Mouse (Mus musculus) left cerebral cortex, postnatal 4 days (tissue): ENCODE measurements at regions not wholly inside any gene's neighbourhood (a gene's known extent, or its start where the extent isn't known, plus 50 kb on each side); places are given as distances from the start of the nearest gene placed in this dataset. TPM values are rescaled to one million over a fixed set of nuclear protein-coding genes. Genes with fewer than 3 reads are reported as not detected.

Source experiments
- microRNA-seq: library from miRNA; unstranded; fragments of <30 nt; microRNA quantifications from one replicate; pipeline ENCODE4 v1.2.0, GENCODE M21; 2022

Small RNA genes in the stretch of these regions (microRNA-seq; reads per million reads assigned to microRNA genes)
- gene Gm27847 = not detected
